Mouse (Mus musculus): ENCODE data around the gene 1700034J05Rik. TPM values are rescaled to one million over a fixed set of nuclear protein-coding genes. Genes with fewer than 3 reads are reported as not detected.

1700034J05Rik gene
- not detected in 2 replicates for polyA plus RNA-seq (2012; ENCODE audit: insufficient read depth, low replicate concordance)

GRCm38 (mm10) chr6:146954258-146954657, at the start of gene 1700034J05Rik:
Gene 1700034J05Rik (minus strand): TSS chr6:146954422.
- H3K36me3 ChIP-seq (replicated peaks; ENCODE audit: low read length), result peaks cover 36% of the 10 kb centered on the region
- no peaks in the 10 kb centered on the region for H3K27me3 ChIP-seq (replicated peaks)
- peaks cover 99% of the 10 kb centered on the region for H3K4me1 ChIP-seq
- H3K9me3 ChIP-seq, result no peaks in the 10 kb centered on the region
- TF ChIP-seq FLI1 (IDR thresholded peaks at IDR 0.05; ENCODE audit: low read length), result no peak
- no peak for TF ChIP-seq GATA1 (IDR thresholded peaks at IDR 0.05; ENCODE audit: borderline replicate concordance, low read length)
- H3K4me3 ChIP-seq (replicated peaks), result no peak within 1 kb of the TSS

GRCm38 (mm10) chr6:146999755-147000154, 45.5 kb upstream of the 1700034J05Rik start:
- peaks cover 93% of the 10 kb centered on the region for H3K36me3 ChIP-seq (replicated peaks; ENCODE audit: low read length)
- H3K4me3 ChIP-seq (replicated peaks), result no peak overlapping the region
- no peak for TF ChIP-seq GATA1 (IDR thresholded peaks at IDR 0.05; ENCODE audit: borderline replicate concordance, low read length)
- no peak for TF ChIP-seq FLI1 (IDR thresholded peaks at IDR 0.05; ENCODE audit: low read length)
- no peaks in the 10 kb centered on the region for H3K27me3 ChIP-seq (replicated peaks)
- no peaks in the 10 kb centered on the region for H3K9me3 ChIP-seq
- H3K4me1 ChIP-seq, result peaks cover 4% of the 10 kb centered on the region; the same call in 1 of the 2 replicates

- TF ChIP-seq FLI1 (IDR thresholded peaks at IDR 0.05; ENCODE audit: low read length), result no peak
- H3K27me3 ChIP-seq (replicated peaks), result no peaks in the 10 kb centered on the region
- no peaks in the 10 kb centered on the region for H3K9me3 ChIP-seq
- no peak overlapping the region for H3K4me3 ChIP-seq (replicated peaks)
- peaks cover 4% of the 10 kb centered on the region for H3K4me1 ChIP-seq
- H3K36me3 ChIP-seq (replicated peaks; ENCODE audit: low read length), result peaks cover 92% of the 10 kb centered on the region
Measured at GRCm38 (mm10) chr6:146999302-146999701, 45.1 kb upstream of the 1700034J05Rik start.

- no peak for TF ChIP-seq FLI1 (IDR thresholded peaks at IDR 0.05; ENCODE audit: low read length)
- no peak for TF ChIP-seq GATA1 (IDR thresholded peaks at IDR 0.05; ENCODE audit: borderline replicate concordance, low read length)
- Histone ChIP-seq H3K4me1 (peaks cover 4% of the 10 kb centered on the region), H3K27me3 (replicated peaks) (no peaks in the 10 kb centered on the region), H3K36me3 (replicated peaks; ENCODE audit: low read length) (peaks cover 91% of the 10 kb centered on the region), H3K4me3 (replicated peaks) (no peak overlapping the region), H3K9me3 (no peaks in the 10 kb centered on the region)
Measured at GRCm38 (mm10) chr6:146998710-146999109, 44.5 kb upstream of the 1700034J05Rik start.

- TF ChIP-seq GATA1 (IDR thresholded peaks at IDR 0.05; ENCODE audit: borderline replicate concordance, low read length) (no peak), FLI1 (IDR thresholded peaks at IDR 0.05; ENCODE audit: low read length) (no peak)
- Histone ChIP-seq H3K36me3 (replicated peaks; ENCODE audit: low read length) (peaks cover 91% of the 10 kb centered on the region), H3K4me1 (peaks cover 4% of the 10 kb centered on the region), H3K27me3 (replicated peaks) (no peaks in the 10 kb centered on the region), H3K9me3 (no peaks in the 10 kb centered on the region), H3K4me3 (replicated peaks) (no peak overlapping the region)
Measured at GRCm38 (mm10) chr6:146997006-146997405, 42.8 kb upstream of the 1700034J05Rik start.

GRCm38 (mm10) chr6:146995878-146996277, 41.7 kb upstream of the 1700034J05Rik start:
- Histone ChIP-seq H3K4me3 (replicated peaks) (no peak overlapping the region), H3K9me3 (no peaks in the 10 kb centered on the region), H3K4me1 (peaks cover 4% of the 10 kb centered on the region), H3K36me3 (replicated peaks; ENCODE audit: low read length) (peaks cover 90% of the 10 kb centered on the region), H3K27me3 (replicated peaks) (no peaks in the 10 kb centered on the region)
- TF ChIP-seq GATA1 (IDR thresholded peaks at IDR 0.05; ENCODE audit: borderline replicate concordance, low read length), result no peak
- TF ChIP-seq FLI1 (IDR thresholded peaks at IDR 0.05; ENCODE audit: low read length), result no peak

- TF ChIP-seq GATA1 (IDR thresholded peaks at IDR 0.05; ENCODE audit: borderline replicate concordance, low read length) (no peak), FLI1 (IDR thresholded peaks at IDR 0.05; ENCODE audit: low read length) (no peak)
- Histone ChIP-seq H3K36me3 (replicated peaks; ENCODE audit: low read length) (peaks cover 90% of the 10 kb centered on the region), H3K4me1 (peaks cover 4% of the 10 kb centered on the region), H3K9me3 (no peaks in the 10 kb centered on the region), H3K27me3 (replicated peaks) (no peaks in the 10 kb centered on the region), H3K4me3 (replicated peaks) (no peak overlapping the region)
Measured at GRCm38 (mm10) chr6:146995391-146995790, 41.2 kb upstream of the 1700034J05Rik start.

- H3K9me3 ChIP-seq, result no peaks in the 10 kb centered on the region
- no peaks in the 10 kb centered on the region for H3K27me3 ChIP-seq (replicated peaks)
- TF ChIP-seq FLI1 (IDR thresholded peaks at IDR 0.05; ENCODE audit: low read length) (no peak), GATA1 (IDR thresholded peaks at IDR 0.05; ENCODE audit: borderline replicate concordance, low read length) (no peak)
- no peak overlapping the region for H3K4me3 ChIP-seq (replicated peaks)
- peaks cover 90% of the 10 kb centered on the region for H3K36me3 ChIP-seq (replicated peaks; ENCODE audit: low read length)
- H3K4me1 ChIP-seq, result peaks cover 4% of the 10 kb centered on the region
Measured at GRCm38 (mm10) chr6:146994236-146994635, 40.0 kb upstream of the 1700034J05Rik start.

- no peak for TF ChIP-seq GATA1 (IDR thresholded peaks at IDR 0.05; ENCODE audit: borderline replicate concordance, low read length)
- TF ChIP-seq FLI1 (IDR thresholded peaks at IDR 0.05; ENCODE audit: low read length), result no peak
- no peaks in the 10 kb centered on the region for H3K9me3 ChIP-seq
- H3K4me3 ChIP-seq (replicated peaks), result peak overlapping the region; percentile 59
- H3K4me1 ChIP-seq, result peaks cover 66% of the 10 kb centered on the region
- peaks cover 71% of the 10 kb centered on the region for H3K36me3 ChIP-seq (replicated peaks; ENCODE audit: low read length)
- H3K27me3 ChIP-seq (replicated peaks), result no peaks in the 10 kb centered on the region
Measured at GRCm38 (mm10) chr6:146984569-146984968, 30.3 kb upstream of the 1700034J05Rik start.

GRCm38 (mm10) chr6:146981249-146981835, 27.1 kb upstream of the 1700034J05Rik start:
- Histone ChIP-seq H3K4me1 (peaks cover 63% of the 10 kb centered on the region), H3K9me3 (no peaks in the 10 kb centered on the region), H3K36me3 (replicated peaks; ENCODE audit: low read length) (peaks cover 82% of the 10 kb centered on the region), H3K4me3 (replicated peaks) (no peak overlapping the region), H3K27me3 (replicated peaks) (no peaks in the 10 kb centered on the region)
- no peak for TF ChIP-seq FLI1 (IDR thresholded peaks at IDR 0.05; ENCODE audit: low read length)
- TF ChIP-seq GATA1 (IDR thresholded peaks at IDR 0.05; ENCODE audit: borderline replicate concordance, low read length), result no peak

Measured in megakaryocyte, embryonic 14.5 days (primary cell).